Mouse (Mus musculus) liver, embryonic 15.5 days (tissue): ENCODE data around the gene Pan3. TPM values are rescaled to one million over a fixed set of nuclear protein-coding genes. Genes with fewer than 3 reads are reported as not detected.
"Not testable (repeated sequence)": the region's sequence is repeated elsewhere in the genome, so short reads cannot be mapped to it uniquely, and the experiment has no call there.

ENCODE experiments used
- ATAC-seq: fragments of 200-750 bp; cut with Nextera tagmentation; 2 replicates; pipeline ENCODE4 v1.8.0; 2017; ENCODE audit warnings: moderate number of reproducible peaks, mild to moderate bottlenecking, moderate library complexity; ENCODE audit not compliant: insufficient read depth
- H3K27ac ChIP-seq: fragments of 300-500 bp; sonication (generic); replicated peaks from 2 replicates; pipeline ENCODE4 v1.5.1; 2015; ENCODE audit warnings: mild to moderate bottlenecking, inconsistent platforms
- H3K27me3 ChIP-seq: fragments of 300-500 bp; sonication (generic); 2 replicates; pipeline ENCODE4 v1.6.1; 2015; ENCODE audit warnings: mild to moderate bottlenecking, inconsistent platforms
- H3K36me3 ChIP-seq: fragments of 300-500 bp; sonication (generic); replicated peaks from 2 replicates; pipeline ENCODE4 v1.6.1; 2015; ENCODE audit warnings: moderate library complexity, mild to moderate bottlenecking, inconsistent platforms
- H3K4me1 ChIP-seq: fragments of 300-500 bp; sonication (generic); replicated peaks from 2 replicates; pipeline ENCODE4 v1.6.1; 2015; ENCODE audit warnings: inconsistent platforms
- H3K4me2 ChIP-seq: fragments of 300-500 bp; sonication (generic); 2 replicates; pipeline ENCODE4 v1.6.1; 2015; ENCODE audit warnings: moderate library complexity, mild to moderate bottlenecking, inconsistent platforms
- H3K4me3 ChIP-seq: fragments of 300-500 bp; sonication (generic); replicated peaks from 2 replicates; pipeline ENCODE4 v1.5.1; 2015; ENCODE audit warnings: mild to moderate bottlenecking, inconsistent platforms
- H3K9ac ChIP-seq: fragments of 300-500 bp; sonication (generic); 2 replicates; pipeline ENCODE4 v1.6.1; 2015; ENCODE audit warnings: moderate library complexity, mild to moderate bottlenecking, inconsistent platforms
- H3K9me3 ChIP-seq: fragments of 300-500 bp; sonication (generic); replicated peaks from 2 replicates; pipeline ENCODE4 v1.6.1; 2016; ENCODE audit warnings: inconsistent platforms
- WGBS: fragments of 180-500 bp; shearing (Covaris S2); methylation state at CpG from one replicate; pipeline ENCODE4 v1.1.7; 2015; ENCODE audit warnings: mixed read lengths; ENCODE audit not compliant: insufficient replicate concordance; 5-methylcytosine and 5-hydroxymethylcytosine counted together
- polyA plus RNA-seq: library from polyadenylated mRNA; unstranded; fragments of >200 nt; fragmentation: Nextera tagmentation; extraction: Ambion mirVana; gene quantifications from 2 replicates; pipeline ENCODE4 v1.2.1, GENCODE M21; 2015

Gene Pan3
- polyA plus RNA-seq, 1 experiment from 2014 or later, result 28.7 TPM

DNA sequence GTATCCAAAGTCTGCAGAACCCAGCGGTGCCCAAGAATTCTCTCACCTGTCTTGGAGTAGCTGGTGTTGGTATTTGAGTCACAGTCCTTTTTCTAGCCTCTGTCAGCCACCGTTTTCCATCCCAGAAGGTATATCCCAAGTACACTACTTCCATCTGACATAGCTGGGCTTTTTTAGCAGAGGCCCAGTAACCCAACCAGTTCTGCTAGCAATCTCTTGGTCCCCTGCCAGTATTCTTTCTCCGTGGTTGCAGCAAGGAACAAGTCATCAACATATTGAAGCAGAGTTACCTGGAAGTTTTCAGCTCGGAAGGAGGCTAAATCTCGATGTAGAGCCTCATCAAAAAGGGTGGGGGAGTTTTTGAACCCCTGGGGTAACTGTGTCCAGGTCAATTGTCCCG is 127.7 kb downstream of the Pan3 start:
- H3K36me3 ChIP-seq, H3K4me3 ChIP-seq, H3K9ac ChIP-seq, H3K4me1 ChIP-seq, H3K27me3 ChIP-seq, H3K4me2 ChIP-seq, H3K27ac ChIP-seq, H3K9me3 ChIP-seq, ATAC-seq: not testable (repeated sequence)
- 58% methylated on average over 6 of the region's 6 CpGs for WGBS

DNA sequence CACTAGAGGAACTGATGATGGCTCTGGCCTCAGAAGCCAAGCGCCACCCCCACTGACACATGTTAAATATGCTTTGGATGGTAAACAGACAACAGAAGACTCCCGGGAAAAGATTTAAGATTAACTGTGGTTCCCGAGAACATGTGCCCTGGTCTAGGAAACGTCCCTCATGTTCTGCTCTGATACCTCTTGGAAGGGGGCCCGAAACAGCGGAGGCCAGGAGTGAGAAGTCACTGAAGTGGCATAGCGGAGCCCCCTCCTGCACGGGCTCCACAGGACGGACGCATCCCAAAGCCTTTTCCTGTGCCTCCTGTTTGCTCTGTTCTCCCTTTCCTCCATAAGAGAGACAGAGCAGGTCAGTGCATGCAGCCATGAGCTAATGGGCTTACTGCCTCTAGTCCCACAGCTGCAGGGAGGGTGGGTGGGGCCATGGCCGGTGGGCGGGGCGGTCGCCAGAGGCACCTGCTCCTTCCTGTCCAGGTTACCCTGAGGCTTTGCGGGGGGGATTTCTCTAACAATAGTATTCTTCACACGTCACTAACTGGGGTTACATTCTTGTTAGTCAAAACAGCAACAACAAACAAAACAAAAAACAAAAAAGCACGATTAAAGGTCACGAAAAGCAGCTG is 133.7 kb downstream of the Pan3 start:
- ATAC-seq, result no peak
- H3K36me3 ChIP-seq, result no peaks in the 10 kb centered on the region
- H3K4me1 ChIP-seq, result peaks cover 4% of the 10 kb centered on the region; the same call in 1 of the 2 replicates
- no peak overlapping the region for H3K27ac ChIP-seq
- WGBS, result 56% methylated on average over 18 of the region's 18 CpGs
- H3K4me2 ChIP-seq, result peak overlapping the region; percentile 43
- H3K4me3 ChIP-seq, result no peak overlapping the region
- H3K9me3 ChIP-seq, result no peaks in the 10 kb centered on the region
- H3K9ac ChIP-seq, result no peak overlapping the region
- no peaks in the 10 kb centered on the region for H3K27me3 ChIP-seq

DNA sequence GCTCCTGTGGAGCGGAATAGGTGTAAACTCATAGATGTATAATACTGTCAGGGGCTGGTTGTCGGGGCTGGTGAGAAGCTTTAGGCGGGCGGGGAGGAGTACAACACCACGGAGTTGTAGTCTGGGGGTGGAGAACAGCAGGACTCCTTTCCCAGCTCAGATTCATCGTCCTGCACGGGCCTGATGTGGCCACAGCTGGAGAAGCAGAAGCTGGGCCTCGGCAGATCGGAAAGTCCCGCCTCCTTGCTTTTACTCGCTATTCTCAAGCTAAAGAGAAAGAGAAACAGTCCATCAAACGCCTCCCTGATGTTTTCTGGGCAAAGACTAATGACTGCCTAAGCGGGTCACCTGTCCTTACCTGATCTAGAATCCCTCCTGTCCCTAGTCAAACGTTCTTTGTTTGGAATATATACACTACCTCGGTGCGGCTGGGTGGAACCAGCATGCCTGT is 134.2 kb downstream of the Pan3 start:
- H3K9ac ChIP-seq, result no peak overlapping the region
- no peak overlapping the region for H3K4me3 ChIP-seq
- H3K27me3 ChIP-seq, result no peaks in the 10 kb centered on the region
- no peaks in the 10 kb centered on the region for H3K9me3 ChIP-seq
- no peaks in the 10 kb centered on the region for H3K36me3 ChIP-seq
- peak overlapping the region; percentile 43 for H3K4me2 ChIP-seq
- H3K27ac ChIP-seq, result no peak overlapping the region
- WGBS, result 31% methylated on average over 16 of the region's 16 CpGs
- no peak for ATAC-seq
- H3K4me1 ChIP-seq, result peaks cover 4% of the 10 kb centered on the region; the same call in 1 of the 2 replicates

GRCm38 (mm10) chr5:147565444-147565843 is 135.5 kb downstream of the Pan3 start:
- peaks cover 4% of the 10 kb centered on the region; the same call in 1 of the 2 replicates for H3K4me1 ChIP-seq
- H3K27ac ChIP-seq, result no peak overlapping the region
- no peak overlapping the region for H3K4me3 ChIP-seq
- H3K4me2 ChIP-seq, result no peak overlapping the region
- H3K9me3 ChIP-seq, result no peaks in the 10 kb centered on the region
- H3K9ac ChIP-seq, result no peak overlapping the region
- no peaks in the 10 kb centered on the region for H3K27me3 ChIP-seq
- no peak for ATAC-seq
- WGBS, result 65% methylated on average over 7 of the region's 7 CpGs
- no peaks in the 10 kb centered on the region for H3K36me3 ChIP-seq

- no peak overlapping the region for H3K4me3 ChIP-seq
- H3K9me3 ChIP-seq, result no peaks in the 10 kb centered on the region
- no peak overlapping the region for H3K27ac ChIP-seq
- H3K36me3 ChIP-seq, result no peaks in the 10 kb centered on the region
- H3K4me1 ChIP-seq, result peaks cover 4% of the 10 kb centered on the region; the same call in 1 of the 2 replicates
- WGBS, result 62% methylated on average over 7 of the region's 7 CpGs
- no peak overlapping the region for H3K9ac ChIP-seq
- H3K27me3 ChIP-seq, result no peaks in the 10 kb centered on the region
- no peak overlapping the region for H3K4me2 ChIP-seq
- no peak for ATAC-seq
Measured at GRCm38 (mm10) chr5:147566335-147566734, 136.4 kb downstream of the Pan3 start.

DNA sequence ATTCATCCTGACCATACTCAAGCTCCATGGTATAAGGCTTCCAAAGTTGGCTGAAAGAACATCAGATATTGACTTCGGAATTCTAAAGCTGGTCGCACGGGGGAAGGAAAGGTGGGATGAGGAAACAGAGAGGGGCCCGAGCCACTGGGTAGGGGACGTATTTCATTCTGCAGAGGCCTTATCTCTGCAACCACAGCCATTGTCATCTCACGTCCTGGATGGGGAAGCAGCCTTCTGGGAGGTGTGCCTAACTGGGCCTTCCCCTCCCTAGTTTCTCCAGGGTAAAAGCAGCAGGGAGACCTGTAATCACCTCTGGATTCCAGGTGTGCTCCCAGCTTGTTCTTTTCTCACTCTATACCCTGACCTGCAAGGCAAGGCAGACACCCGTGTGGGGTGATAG is 142.7 kb downstream of the Pan3 start:
- WGBS, result 7% methylated on average over 7 of the region's 7 CpGs
- Histone ChIP-seq H3K9ac (no peak overlapping the region), H3K27me3 (no peaks in the 10 kb centered on the region), H3K4me2 (no peak overlapping the region), H3K4me3 (no peak overlapping the region), H3K27ac (no peak overlapping the region), H3K9me3 (no peaks in the 10 kb centered on the region), H3K36me3 (no peaks in the 10 kb centered on the region), H3K4me1 (no peaks in the 10 kb centered on the region)
- ATAC-seq, result no peak

DNA sequence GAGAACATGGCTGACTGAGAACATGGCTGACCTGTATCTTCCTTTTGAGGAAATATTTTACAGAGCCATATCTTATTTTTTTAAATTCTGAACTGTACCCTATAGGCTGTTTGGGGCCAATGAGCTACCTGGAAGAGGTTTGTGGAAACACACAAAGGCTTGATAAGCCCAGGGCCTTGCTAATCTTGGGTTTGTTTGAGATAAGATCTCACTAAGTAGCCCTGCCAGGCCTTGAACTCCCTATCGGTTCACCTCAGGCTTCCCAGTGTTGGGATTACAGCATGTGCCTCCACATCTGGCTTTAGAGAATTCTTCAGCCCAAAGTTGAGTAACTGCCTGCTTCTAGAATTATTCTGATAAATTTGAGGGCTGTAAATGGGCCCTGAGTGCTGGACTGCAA is 143.6 kb downstream of the Pan3 start:
- 57% methylated on average over 1 of the region's 1 CpGs for WGBS

GRCm38 (mm10) chr5:147574517-147574916 is 144.6 kb downstream of the Pan3 start:
- Histone ChIP-seq H3K4me2 (no peak overlapping the region), H3K9ac (no peak overlapping the region), H3K9me3 (no peaks in the 10 kb centered on the region), H3K36me3 (no peaks in the 10 kb centered on the region), H3K27ac (no peak overlapping the region), H3K27me3 (no peaks in the 10 kb centered on the region), H3K4me1 (no peaks in the 10 kb centered on the region), H3K4me3 (no peak overlapping the region)
- peak; percentile 73; the same call in 1 of the 2 replicates for ATAC-seq
- WGBS, result 14% methylated on average over 8 of the region's 8 CpGs

More for the DNA sequence above, 143.6 kb downstream of the Pan3 start:
- Histone ChIP-seq H3K9me3 (no peaks in the 10 kb centered on the region), H3K27me3 (no peaks in the 10 kb centered on the region), H3K4me3 (no peak overlapping the region), H3K4me2 (no peak overlapping the region), H3K9ac (no peak overlapping the region), H3K4me1 (no peaks in the 10 kb centered on the region), H3K36me3 (no peaks in the 10 kb centered on the region), H3K27ac (no peak overlapping the region)
- no peak for ATAC-seq

GRCm38 (mm10) chr5:147577003-147577402 is 147.0 kb downstream of the Pan3 start:
- Histone ChIP-seq H3K4me2 (no peak overlapping the region), H3K4me1 (no peaks in the 10 kb centered on the region), H3K9me3 (no peaks in the 10 kb centered on the region), H3K27ac (no peak overlapping the region), H3K36me3 (no peaks in the 10 kb centered on the region), H3K9ac (no peak overlapping the region), H3K4me3 (no peak overlapping the region), H3K27me3 (no peaks in the 10 kb centered on the region)
- 56% methylated on average over 6 of the region's 6 CpGs for WGBS
- no peak for ATAC-seq

DNA sequence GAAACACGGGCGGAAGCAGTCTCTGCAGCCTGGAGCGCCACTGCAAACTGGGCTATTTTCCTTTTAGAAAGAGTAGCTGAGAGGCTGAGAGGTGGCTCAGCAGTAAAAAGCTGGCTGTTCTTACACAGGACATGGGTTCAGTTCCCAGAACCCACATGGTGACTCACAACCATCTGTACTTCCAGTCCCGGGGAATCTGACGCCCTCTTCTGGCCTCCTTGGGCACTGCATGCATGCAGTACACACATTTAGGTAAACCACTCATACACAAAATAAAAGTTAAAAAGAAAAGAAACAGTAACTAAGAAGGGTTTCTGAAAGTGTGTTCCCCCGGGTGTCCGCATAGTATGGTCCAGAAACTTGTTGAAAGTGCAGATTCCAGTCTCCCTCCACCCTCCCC is 149.2 kb downstream of the Pan3 start:
- ATAC-seq, result no peak
- no peak overlapping the region for H3K4me2 ChIP-seq
- WGBS, result 72% methylated on average over 7 of the region's 7 CpGs
- 0 out of 2 replicates have a peak, but pooled peaks cover 3% of the 10 kb centered on the region for H3K4me1 ChIP-seq
- no peak overlapping the region for H3K4me3 ChIP-seq
- no peaks in the 10 kb centered on the region for H3K9me3 ChIP-seq
- H3K27ac ChIP-seq, result no peak overlapping the region
- H3K9ac ChIP-seq, result no peak overlapping the region
- H3K36me3 ChIP-seq, result no peaks in the 10 kb centered on the region
- no peaks in the 10 kb centered on the region for H3K27me3 ChIP-seq

- Histone ChIP-seq H3K9ac (no peak overlapping the region), H3K27me3 (no peaks in the 10 kb centered on the region), H3K4me3 (no peak overlapping the region), H3K36me3 (no peaks in the 10 kb centered on the region), H3K27ac (no peak overlapping the region), H3K4me1 (0 out of 2 replicates have a peak, but pooled peaks cover 3% of the 10 kb centered on the region), H3K9me3 (no peaks in the 10 kb centered on the region), H3K4me2 (no peak overlapping the region)
- no peak for ATAC-seq
- WGBS, result 70% methylated on average over 8 of the region's 8 CpGs
Measured at GRCm38 (mm10) chr5:147579691-147580090, 149.7 kb downstream of the Pan3 start.

- H3K4me3 ChIP-seq, result no peak overlapping the region
- 0 out of 2 replicates have a peak, but pooled peaks cover 3% of the 10 kb centered on the region for H3K4me1 ChIP-seq
- no peaks in the 10 kb centered on the region for H3K36me3 ChIP-seq
- H3K4me2 ChIP-seq, result no peak overlapping the region
- H3K9me3 ChIP-seq, result no peaks in the 10 kb centered on the region
- no peaks in the 10 kb centered on the region for H3K27me3 ChIP-seq
- ATAC-seq, result no peak
- no peak overlapping the region for H3K9ac ChIP-seq
- 75% methylated on average over 13 of the region's 13 CpGs for WGBS
- H3K27ac ChIP-seq, result no peak overlapping the region
Measured at GRCm38 (mm10) chr5:147580181-147580580, 150.2 kb downstream of the Pan3 start.
